Mouse (Mus musculus): ENCODE measurements around the gene E130309D02Rik. TPM values are rescaled to one million over a fixed set of nuclear protein-coding genes. Genes with fewer than 3 reads are reported as not detected.

The E130309D02Rik gene
- polyA plus RNA-seq, 1 experiment from 2014 or later, result 15.7 TPM

- no peak for DNase-seq (ENCODE audit: low spot score)
- 3% methylated on average over 12 of the region's 12 CpGs for WGBS
- ATAC-seq (ENCODE audit: low FRiP score, low TSS enrichment), result peak; percentile 11; the same call in 1 of the 2 replicates
- no peak for TF ChIP-seq CTCF (IDR thresholded peaks at IDR 0.05; ENCODE audit: low read depth)
- no peak for TF ChIP-seq EP300 (optimal IDR thresholded peaks at IDR 0.05)
- Histone ChIP-seq H3K4me2 (replicated peaks; ENCODE audit: low read depth) (peak overlapping the region; percentile 97), H3K4me1 (replicated peaks; ENCODE audit: control insufficient read depth, insufficient read depth) (no peaks in the 10 kb centered on the region), H3K27me3 (ENCODE audit: control insufficient read depth, insufficient read depth, low read length) (no peaks in the 10 kb centered on the region), H3K4me3 (ENCODE audit: low read depth, low read length) (peak overlapping the region; percentile 88), H3K27ac (replicated peaks) (peak overlapping the region; percentile 77; the same call in 1 of the 2 replicates), H3K36me3 (ENCODE audit: control insufficient read depth, insufficient read depth, low read length) (no peaks in the 10 kb centered on the region), H3K9ac (ENCODE audit: low read length) (peak overlapping the region; percentile 83), H3K9me3 (ENCODE audit: control insufficient read depth, low read length) (no peaks in the 10 kb centered on the region)
Measured at GRCm38 (mm10) chr5:143270151-143270519, 45.0 kb downstream of the E130309D02Rik start.

GRCm38 (mm10) chr5:143269363-143270150 is 45.6 kb downstream of the E130309D02Rik start, which contains the start of gene Zfp316:
Zfp316 (minus strand) TSS chr5:143270022.
- H3K27ac ChIP-seq (replicated peaks), result peak within 1 kb of the TSS; percentile 77
- TF ChIP-seq CTCF (IDR thresholded peaks at IDR 0.05; ENCODE audit: low read depth) (peak; percentile 2; the same call in 1 of the 2 replicates), EP300 (optimal IDR thresholded peaks at IDR 0.05) (no peak)
- no peaks in the 10 kb centered on the region for H3K36me3 ChIP-seq (ENCODE audit: control insufficient read depth, insufficient read depth, low read length)
- DNase-seq (ENCODE audit: low spot score) (peak; percentile 77), ATAC-seq (ENCODE audit: low FRiP score, low TSS enrichment) (peak; percentile 79)
- peak within 1 kb of the TSS; percentile 97 for H3K4me2 ChIP-seq (replicated peaks; ENCODE audit: low read depth)
- H3K4me1 ChIP-seq (replicated peaks; ENCODE audit: control insufficient read depth, insufficient read depth), result no peaks in the 10 kb centered on the region
- H3K27me3 ChIP-seq (ENCODE audit: control insufficient read depth, insufficient read depth, low read length), result no peaks in the 10 kb centered on the region
- H3K4me3 ChIP-seq (ENCODE audit: low read depth, low read length), result peak within 1 kb of the TSS; percentile 88
- H3K9ac ChIP-seq (ENCODE audit: low read length), result peak within 1 kb of the TSS; percentile 83
- WGBS, result under 1% methylated on average over 51 of the region's 79 CpGs
- H3K9me3 ChIP-seq (ENCODE audit: control insufficient read depth, low read length), result no peaks in the 10 kb centered on the region

- 34% methylated on average over 8 of the region's 8 CpGs for WGBS
- Histone ChIP-seq H3K27me3 (ENCODE audit: control insufficient read depth, insufficient read depth, low read length) (no peaks in the 10 kb centered on the region), H3K36me3 (ENCODE audit: control insufficient read depth, insufficient read depth, low read length) (no peaks in the 10 kb centered on the region), H3K4me2 (replicated peaks; ENCODE audit: low read depth) (peak overlapping the region; percentile 97), H3K4me3 (ENCODE audit: low read depth, low read length) (peak overlapping the region; percentile 88), H3K9me3 (ENCODE audit: control insufficient read depth, low read length) (no peaks in the 10 kb centered on the region), H3K27ac (replicated peaks) (0 out of 2 replicates have a peak overlapping the region, but pooled peaks have one; percentile 77), H3K9ac (ENCODE audit: low read length) (peak overlapping the region; percentile 83), H3K4me1 (replicated peaks; ENCODE audit: control insufficient read depth, insufficient read depth) (no peaks in the 10 kb centered on the region)
- no peak for DNase-seq (ENCODE audit: low spot score)
- no peak for TF ChIP-seq EP300 (optimal IDR thresholded peaks at IDR 0.05)
- no peak; the same call in 1 of the 2 replicates for ATAC-seq (ENCODE audit: low FRiP score, low TSS enrichment)
Measured at GRCm38 (mm10) chr5:143268985-143269362, 46.2 kb downstream of the E130309D02Rik start.

GRCm38 (mm10) chr5:143266794-143267193 is 48.4 kb downstream of the E130309D02Rik start:
- ATAC-seq (ENCODE audit: low FRiP score, low TSS enrichment), result no peak
- DNase-seq (ENCODE audit: low spot score), result no peak
- Histone ChIP-seq H3K27me3 (ENCODE audit: control insufficient read depth, insufficient read depth, low read length) (no peaks in the 10 kb centered on the region), H3K4me1 (replicated peaks; ENCODE audit: control insufficient read depth, insufficient read depth) (no peaks in the 10 kb centered on the region), H3K9ac (ENCODE audit: low read length) (no peak overlapping the region), H3K27ac (replicated peaks) (no peak overlapping the region), H3K36me3 (ENCODE audit: control insufficient read depth, insufficient read depth, low read length) (0 out of 2 replicates have a peak, but pooled peaks cover 3% of the 10 kb centered on the region), H3K4me2 (replicated peaks; ENCODE audit: low read depth) (no peak overlapping the region), H3K9me3 (ENCODE audit: control insufficient read depth, low read length) (no peaks in the 10 kb centered on the region), H3K4me3 (ENCODE audit: low read depth, low read length) (no peak overlapping the region)
- no peak for TF ChIP-seq EP300 (optimal IDR thresholded peaks at IDR 0.05)
- TF ChIP-seq CTCF (IDR thresholded peaks at IDR 0.05; ENCODE audit: low read depth), result no peak
- WGBS, result 87% methylated on average over 6 of the region's 6 CpGs

GRCm38 (mm10) chr5:143265409-143265808 is 49.8 kb downstream of the E130309D02Rik start:
- Histone ChIP-seq H3K27me3 (ENCODE audit: control insufficient read depth, insufficient read depth, low read length) (no peaks in the 10 kb centered on the region), H3K4me2 (replicated peaks; ENCODE audit: low read depth) (no peak overlapping the region), H3K27ac (replicated peaks) (no peak overlapping the region), H3K4me3 (ENCODE audit: low read depth, low read length) (no peak overlapping the region), H3K9ac (ENCODE audit: low read length) (no peak overlapping the region), H3K9me3 (ENCODE audit: control insufficient read depth, low read length) (no peaks in the 10 kb centered on the region), H3K36me3 (ENCODE audit: control insufficient read depth, insufficient read depth, low read length) (peaks cover 3% of the 10 kb centered on the region; the same call in 1 of the 2 replicates), H3K4me1 (replicated peaks; ENCODE audit: control insufficient read depth, insufficient read depth) (no peaks in the 10 kb centered on the region)
- WGBS, result 43% methylated on average over 1 of the region's 1 CpGs
- ATAC-seq (ENCODE audit: low FRiP score, low TSS enrichment) (no peak), DNase-seq (ENCODE audit: low spot score) (no peak)
- TF ChIP-seq CTCF (IDR thresholded peaks at IDR 0.05; ENCODE audit: low read depth), result no peak
- no peak for TF ChIP-seq EP300 (optimal IDR thresholded peaks at IDR 0.05)

- DNase-seq (ENCODE audit: low spot score) (peak; percentile 69), ATAC-seq (ENCODE audit: low FRiP score, low TSS enrichment) (peak; percentile 58)
- Histone ChIP-seq H3K27me3 (ENCODE audit: control insufficient read depth, insufficient read depth, low read length) (no peaks in the 10 kb centered on the region), H3K9me3 (ENCODE audit: control insufficient read depth, low read length) (no peaks in the 10 kb centered on the region), H3K4me3 (ENCODE audit: low read depth, low read length) (no peak overlapping the region), H3K9ac (ENCODE audit: low read length) (no peak overlapping the region), H3K36me3 (ENCODE audit: control insufficient read depth, insufficient read depth, low read length) (peaks cover 3% of the 10 kb centered on the region; the same call in 1 of the 2 replicates), H3K27ac (replicated peaks) (no peak overlapping the region), H3K4me1 (replicated peaks; ENCODE audit: control insufficient read depth, insufficient read depth) (no peaks in the 10 kb centered on the region), H3K4me2 (replicated peaks; ENCODE audit: low read depth) (no peak overlapping the region)
- TF ChIP-seq CTCF (IDR thresholded peaks at IDR 0.05; ENCODE audit: low read depth) (no peak), EP300 (optimal IDR thresholded peaks at IDR 0.05) (no peak)
- WGBS, result 70% methylated on average over 10 of the region's 10 CpGs
Measured at GRCm38 (mm10) chr5:143264689-143265088, 50.5 kb downstream of the E130309D02Rik start.

Data from stomach, postnatal 0 days (tissue).